Mouse (Mus musculus): ENCODE data around the gene Il25. TPM values are rescaled to one million over a fixed set of nuclear protein-coding genes. Genes with fewer than 3 reads are reported as not detected.

Gene Il25
- not detected in 2 replicates for polyA plus RNA-seq (2012)

GRCm38 (mm10) chr14:54932645-54933150, at the start of gene Il25:
Il25 (plus strand) TSS chr14:54932695.
- no peak for TF ChIP-seq TAL1 (IDR thresholded peaks at IDR 0.05; ENCODE audit: low read length)
- no peak for TF ChIP-seq GATA1 (IDR thresholded peaks at IDR 0.05; ENCODE audit: low read length)
- Histone ChIP-seq H3K4me3 (replicated peaks) (no peak within 1 kb of the TSS), H3K36me3 (ENCODE audit: control insufficient read depth) (no peaks in the 10 kb centered on the region), H3K27me3 (ENCODE audit: control insufficient read depth) (peaks cover 32% of the 10 kb centered on the region), H3K9me3 (ENCODE audit: control insufficient read depth, low read length) (no peaks in the 10 kb centered on the region), H3K4me1 (ENCODE audit: control insufficient read depth) (no peaks in the 10 kb centered on the region)

GRCm38 (mm10) chr14:54883154-54884021, 49.1 kb upstream of the Il25 start, which contains the start of the genes Bcl2l2 and Gm20521:
Bcl2l2 (plus strand) TSS chr14:54883377.
Gm20521 (plus strand) TSS chr14:54883441.
- Histone ChIP-seq H3K27me3 (ENCODE audit: control insufficient read depth) (peaks cover 3% of the 10 kb centered on the region; the same call in 1 of the 2 replicates), H3K36me3 (ENCODE audit: control insufficient read depth) (peaks cover 4% of the 10 kb centered on the region; the same call in 1 of the 2 replicates), H3K9me3 (ENCODE audit: control insufficient read depth, low read length) (peaks cover 5% of the 10 kb centered on the region), H3K4me3 (replicated peaks) (peak within 1 kb of the TSS; percentile 59), H3K4me1 (ENCODE audit: control insufficient read depth) (peaks cover 20% of the 10 kb centered on the region)
- TF ChIP-seq GATA1 (IDR thresholded peaks at IDR 0.05; ENCODE audit: low read length): no peak
- TF ChIP-seq TAL1 (IDR thresholded peaks at IDR 0.05; ENCODE audit: low read length): no peak

GRCm38 (mm10) chr14:54884022-54884712, 48.3 kb upstream of the Il25 start:
- Histone ChIP-seq H3K4me1 (ENCODE audit: control insufficient read depth) (peaks cover 20% of the 10 kb centered on the region), H3K9me3 (ENCODE audit: control insufficient read depth, low read length) (peaks cover 5% of the 10 kb centered on the region)
- TF ChIP-seq TAL1 (IDR thresholded peaks at IDR 0.05; ENCODE audit: low read length): no peak
- TF ChIP-seq GATA1 (IDR thresholded peaks at IDR 0.05; ENCODE audit: low read length): no peak

GRCm38 (mm10) chr14:54885309-54885708, 47.2 kb upstream of the Il25 start:
- TF ChIP-seq TAL1 (IDR thresholded peaks at IDR 0.05; ENCODE audit: low read length): no peak
- TF ChIP-seq GATA1 (IDR thresholded peaks at IDR 0.05; ENCODE audit: low read length): no peak
- Histone ChIP-seq H3K36me3 (ENCODE audit: control insufficient read depth) (peaks cover 4% of the 10 kb centered on the region; the same call in 1 of the 2 replicates), H3K4me1 (ENCODE audit: control insufficient read depth) (peaks cover 20% of the 10 kb centered on the region), H3K9me3 (ENCODE audit: control insufficient read depth, low read length) (peaks cover 5% of the 10 kb centered on the region), H3K27me3 (ENCODE audit: control insufficient read depth) (no peaks in the 10 kb centered on the region), H3K4me3 (replicated peaks) (no peak overlapping the region)

More at GRCm38 (mm10) chr14:54884022-54884712, 48.3 kb upstream of the Il25 start:
- Histone ChIP-seq H3K4me3 (replicated peaks) (peak overlapping the region; percentile 59), H3K36me3 (ENCODE audit: control insufficient read depth) (peaks cover 4% of the 10 kb centered on the region; the same call in 1 of the 2 replicates), H3K27me3 (ENCODE audit: control insufficient read depth) (no peaks in the 10 kb centered on the region)

GRCm38 (mm10) chr14:54892200-54892599, 40.3 kb upstream of the Il25 start, which contains the start of gene Pabpn1:
Pabpn1 (plus strand) TSS chr14:54892500.
- peaks cover 32% of the 10 kb centered on the region for H3K4me1 ChIP-seq (ENCODE audit: control insufficient read depth)
- H3K27me3 ChIP-seq (ENCODE audit: control insufficient read depth): no peaks in the 10 kb centered on the region
- H3K36me3 ChIP-seq (ENCODE audit: control insufficient read depth): peaks cover 27% of the 10 kb centered on the region
- no peaks in the 10 kb centered on the region for H3K9me3 ChIP-seq (ENCODE audit: control insufficient read depth, low read length)
- H3K4me3 ChIP-seq (replicated peaks): peak within 1 kb of the TSS; percentile 90
- no peak for TF ChIP-seq TAL1 (IDR thresholded peaks at IDR 0.05; ENCODE audit: low read length)
- no peak for TF ChIP-seq GATA1 (IDR thresholded peaks at IDR 0.05; ENCODE audit: low read length)

- Histone ChIP-seq H3K9me3 (ENCODE audit: control insufficient read depth, low read length) (no peaks in the 10 kb centered on the region), H3K27me3 (ENCODE audit: control insufficient read depth) (no peaks in the 10 kb centered on the region), H3K4me3 (replicated peaks) (peak overlapping the region; percentile 90), H3K4me1 (ENCODE audit: control insufficient read depth) (peaks cover 33% of the 10 kb centered on the region), H3K36me3 (ENCODE audit: control insufficient read depth) (peaks cover 41% of the 10 kb centered on the region)
- TF ChIP-seq TAL1 (IDR thresholded peaks at IDR 0.05; ENCODE audit: low read length) (no peak), GATA1 (IDR thresholded peaks at IDR 0.05; ENCODE audit: low read length) (no peak)
Observed at GRCm38 (mm10) chr14:54893651-54894181, 38.8 kb upstream of the Il25 start.

GRCm38 (mm10) chr14:54894296-54895151, 38.0 kb upstream of the Il25 start:
- Histone ChIP-seq H3K9me3 (ENCODE audit: control insufficient read depth, low read length) (no peaks in the 10 kb centered on the region), H3K27me3 (ENCODE audit: control insufficient read depth) (no peaks in the 10 kb centered on the region), H3K4me3 (replicated peaks) (peak overlapping the region; percentile 90), H3K36me3 (ENCODE audit: control insufficient read depth) (peaks cover 48% of the 10 kb centered on the region), H3K4me1 (ENCODE audit: control insufficient read depth) (peaks cover 33% of the 10 kb centered on the region)
- TF ChIP-seq TAL1 (IDR thresholded peaks at IDR 0.05; ENCODE audit: low read length): no peak
- no peak for TF ChIP-seq GATA1 (IDR thresholded peaks at IDR 0.05; ENCODE audit: low read length)

- H3K36me3 ChIP-seq (ENCODE audit: control insufficient read depth): peaks cover 49% of the 10 kb centered on the region
- no peak for TF ChIP-seq TAL1 (IDR thresholded peaks at IDR 0.05; ENCODE audit: low read length)
- TF ChIP-seq GATA1 (IDR thresholded peaks at IDR 0.05; ENCODE audit: low read length): no peak
- no peaks in the 10 kb centered on the region for H3K9me3 ChIP-seq (ENCODE audit: control insufficient read depth, low read length)
- no peak overlapping the region for H3K4me3 ChIP-seq (replicated peaks)
- no peaks in the 10 kb centered on the region for H3K27me3 ChIP-seq (ENCODE audit: control insufficient read depth)
- H3K4me1 ChIP-seq (ENCODE audit: control insufficient read depth): peaks cover 29% of the 10 kb centered on the region
Observed at GRCm38 (mm10) chr14:54897445-54897844, 35.0 kb upstream of the Il25 start.

All from erythroblast, embryonic 14.5 days (primary cell).